Mouse (Mus musculus) MEL (cell line): ENCODE results near the gene Polr2l. TPM values are rescaled to one million over a fixed set of nuclear protein-coding genes. Genes with fewer than 3 reads are reported as not detected.

Experiments used
- DNase-seq: peaks from one replicate; pipeline ENCODE4 v3.0.0; 2011; ENCODE audit warnings: low read depth, low spot score
- H3K27ac ChIP-seq: 2 replicates; pipeline ENCODE4 v1.5.1; 2012; ENCODE audit warnings: low read depth, mild to moderate bottlenecking, control low read depth, low read length, moderate library complexity; ENCODE audit not compliant: control insufficient read depth
- H3K27me3 ChIP-seq, 2 experiments: fragments of 150-350 bp in 1 of 2; sonication (generic) in 1 of 2; 2 replicates each; pipeline ENCODE4 v1.6.1; 2012; ENCODE audit warnings: low read length in 2 of 2, mild to moderate bottlenecking in 2 of 2, improper control_type of control experiment in 1 of 2, moderate library complexity in 1 of 2; ENCODE audit not compliant: insufficient read depth in 2 of 2, control insufficient read depth in 1 of 2
- H3K36me3 ChIP-seq, 2 experiments: 2 replicates each; pipeline ENCODE4 v1.6.1; 2012 to 2014; ENCODE audit warnings: low read length in 2 of 2, improper control_type of control experiment in 1 of 2, inconsistent platforms in 1 of 2, mild to moderate bottlenecking in 1 of 2; ENCODE audit not compliant: insufficient read depth in 2 of 2, control insufficient read depth in 1 of 2
- H3K4me1 ChIP-seq, 2 experiments: fragments of 150-350 bp in 1 of 2; sonication (generic) in 1 of 2; 2 replicates each; pipeline ENCODE4 v1.6.1; 2012; ENCODE audit warnings: low read length in 2 of 2, improper control_type of control experiment in 1 of 2, mild to moderate bottlenecking in 1 of 2; ENCODE audit not compliant: insufficient read depth in 2 of 2, control insufficient read depth in 1 of 2
- H3K4me3 ChIP-seq, 2 experiments: fragments of 150-350 bp in 1 of 2; sonication (generic) in 1 of 2; 2 replicates each; pipeline ENCODE4 v1.5.1; 2012; ENCODE audit warnings: low read depth in 2 of 2, low read length in 2 of 2, mild to moderate bottlenecking in 2 of 2, moderate library complexity in 2 of 2, control low read depth in 1 of 2, improper control_type of control experiment in 1 of 2; ENCODE audit not compliant: control insufficient read depth in 1 of 2, insufficient read depth in 1 of 2
- H3K79me2 ChIP-seq: 2 replicates; pipeline ENCODE4 v1.6.1; 2012; ENCODE audit warnings: mild to moderate bottlenecking, low read length, moderate library complexity; ENCODE audit not compliant: control insufficient read depth, poor library complexity, insufficient read depth
- H3K9ac ChIP-seq: 2 replicates; pipeline ENCODE4 v1.6.1; 2012; ENCODE audit warnings: low read depth, mild to moderate bottlenecking, control low read depth, low read length, moderate library complexity; ENCODE audit not compliant: control insufficient read depth, poor library complexity, severe bottlenecking
- H3K9me3 ChIP-seq: fragments of 150-350 bp; sonication (generic); replicated peaks from 2 replicates; pipeline ENCODE4 v1.6.1; 2012; ENCODE audit warnings: mild to moderate bottlenecking, low read length, improper control_type of control experiment, moderate library complexity; ENCODE audit not compliant: insufficient read depth
- CHD1 ChIP-seq: IDR thresholded peaks from 2 replicates; pipeline ENCODE4 v1.6.1; 2012; ENCODE audit warnings: low read depth, mild to moderate bottlenecking, inconsistent platforms, low read length, improper control_type of control experiment
- CHD2 ChIP-seq: IDR thresholded peaks from 2 replicates; pipeline ENCODE4 v1.6.1; 2011; ENCODE audit warnings: low read length, improper control_type of control experiment
- E2F4 ChIP-seq: IDR thresholded peaks from 2 replicates; pipeline ENCODE4 v1.6.1; 2011; ENCODE audit warnings: low read depth, low read length, improper control_type of control experiment, borderline replicate concordance
- ELF1 ChIP-seq: IDR thresholded peaks from 2 replicates; pipeline ENCODE4 v1.6.1; 2014; ENCODE audit warnings: low read depth, mild to moderate bottlenecking, inconsistent platforms, low read length, improper control_type of control experiment, moderate library complexity
- EP300 ChIP-seq, 2 experiments: IDR thresholded peaks; 2 replicates each; pipeline ENCODE4 v1.6.1; 2011; ENCODE audit warnings: improper control_type of control experiment in 2 of 2, low read length in 2 of 2, low read depth in 1 of 2, mild to moderate bottlenecking in 1 of 2
- GATA1 ChIP-seq: IDR thresholded peaks from 2 replicates; pipeline ENCODE4 v1.6.1; 2011; ENCODE audit warnings: low read depth, low read length, improper control_type of control experiment
- HCFC1 ChIP-seq: IDR thresholded peaks from 2 replicates; pipeline ENCODE4 v1.6.1; 2012; ENCODE audit warnings: low read depth, mild to moderate bottlenecking, inconsistent platforms, low read length, improper control_type of control experiment, moderate library complexity
- KAT2A ChIP-seq: conservative IDR thresholded peaks from 2 replicates; pipeline ENCODE4 v1.6.1; 2012; ENCODE audit warnings: low read depth, low read length, improper control_type of control experiment, inconsistent platforms
- MXI1 ChIP-seq: IDR thresholded peaks from 2 replicates; pipeline ENCODE4 v1.6.1; 2011; ENCODE audit warnings: mild to moderate bottlenecking, low read depth, low read length, improper control_type of control experiment
- MYB ChIP-seq: IDR thresholded peaks from 2 replicates; pipeline ENCODE4 v1.6.1; 2011; ENCODE audit warnings: mild to moderate bottlenecking, low read depth, low read length, improper control_type of control experiment
- MYC ChIP-seq: IDR thresholded peaks from 2 replicates; pipeline ENCODE4 v1.6.1; 2011; ENCODE audit warnings: low read depth, mild to moderate bottlenecking, low read length, improper control_type of control experiment, moderate library complexity
- NELFE ChIP-seq: IDR thresholded peaks from 2 replicates; pipeline ENCODE4 v1.6.1; 2011; ENCODE audit warnings: low read depth, low read length, improper control_type of control experiment
- POLR2AphosphoS5 ChIP-seq: IDR thresholded peaks from 2 replicates; pipeline ENCODE4 v1.6.1; 2012; ENCODE audit warnings: low read depth, borderline replicate concordance, mild to moderate bottlenecking, inconsistent platforms, low read length, moderate library complexity, mixed read lengths
- RAD21 ChIP-seq: IDR thresholded peaks from 2 replicates; pipeline ENCODE4 v1.6.1; 2011; ENCODE audit warnings: mild to moderate bottlenecking, low read depth, low read length, improper control_type of control experiment
- RCOR1 ChIP-seq: IDR thresholded peaks from 2 replicates; pipeline ENCODE4 v1.6.1; 2012; ENCODE audit warnings: low read depth, mild to moderate bottlenecking, inconsistent platforms, low read length, improper control_type of control experiment
- SIN3A ChIP-seq: IDR thresholded peaks from 2 replicates; pipeline ENCODE4 v1.6.1; 2012; ENCODE audit warnings: low read length, improper control_type of control experiment, inconsistent platforms
- SMC3 ChIP-seq: IDR thresholded peaks from 2 replicates; pipeline ENCODE4 v1.6.1; 2011; ENCODE audit warnings: low read depth, low read length, improper control_type of control experiment
- TAL1 ChIP-seq: IDR thresholded peaks from 2 replicates; pipeline ENCODE4 v1.6.1; 2012; ENCODE audit warnings: mild to moderate bottlenecking, inconsistent platforms, low read length, moderate library complexity, mixed read lengths
- TBP ChIP-seq: IDR thresholded peaks from 2 replicates; pipeline ENCODE4 v1.8.0; 2011; ENCODE audit warnings: low read depth, low read length, improper control_type of control experiment
- TCF12 ChIP-seq: IDR thresholded peaks from 2 replicates; pipeline ENCODE4 v1.6.1; 2014; ENCODE audit warnings: low read depth, mild to moderate bottlenecking, inconsistent platforms, low read length, improper control_type of control experiment, moderate library complexity
- UBTF ChIP-seq: IDR thresholded peaks from 2 replicates; pipeline ENCODE4 v1.6.1; 2012; ENCODE audit warnings: low read depth, mild to moderate bottlenecking, inconsistent platforms, low read length, improper control_type of control experiment, moderate library complexity, borderline replicate concordance; ENCODE audit not compliant: insufficient read depth
- ZKSCAN1 ChIP-seq: IDR thresholded peaks from 2 replicates; pipeline ENCODE4 v1.6.1; 2012; ENCODE audit warnings: low read depth, mild to moderate bottlenecking, inconsistent platforms, low read length, improper control_type of control experiment, moderate library complexity
- ZMIZ1 ChIP-seq: IDR thresholded peaks from 2 replicates; pipeline ENCODE4 v1.6.1; 2012; ENCODE audit warnings: low read depth, mild to moderate bottlenecking, inconsistent platforms, low read length, improper control_type of control experiment, moderate library complexity
- ZNF384 ChIP-seq: IDR thresholded peaks from 2 replicates; pipeline ENCODE4 v1.6.1; 2012; ENCODE audit warnings: low read depth, mild to moderate bottlenecking, inconsistent platforms, low read length, improper control_type of control experiment
- polyA plus RNA-seq, 2 experiments: library from polyadenylated mRNA; stranded (reverse) in 1 of 2; unstranded in 1 of 2; fragments of >175 nt in 1 of 2; fragments of >200 nt in 1 of 2; gene quantifications; 2 replicates each; pipeline versions ENCODE4 v1.2.1 to v1.2.4; 2012; ENCODE audit warnings: low replicate concordance in 2 of 2, low read depth in 1 of 2; ENCODE audit not compliant: insufficient read length in 2 of 2, insufficient read depth in 1 of 2, missing spikeins in 1 of 2
- total RNA-seq: library from RNA; depleted of rRNA; stranded (reverse); fragments of 300-350 nt; gene quantifications from 2 replicates; pipeline ENCODE4 v1.2.3, GENCODE M21; 2012

Polr2l gene
- total and polyA plus RNA-seq, 3 experiments: 82.4 to 114 TPM; not detected in 1

DNA sequence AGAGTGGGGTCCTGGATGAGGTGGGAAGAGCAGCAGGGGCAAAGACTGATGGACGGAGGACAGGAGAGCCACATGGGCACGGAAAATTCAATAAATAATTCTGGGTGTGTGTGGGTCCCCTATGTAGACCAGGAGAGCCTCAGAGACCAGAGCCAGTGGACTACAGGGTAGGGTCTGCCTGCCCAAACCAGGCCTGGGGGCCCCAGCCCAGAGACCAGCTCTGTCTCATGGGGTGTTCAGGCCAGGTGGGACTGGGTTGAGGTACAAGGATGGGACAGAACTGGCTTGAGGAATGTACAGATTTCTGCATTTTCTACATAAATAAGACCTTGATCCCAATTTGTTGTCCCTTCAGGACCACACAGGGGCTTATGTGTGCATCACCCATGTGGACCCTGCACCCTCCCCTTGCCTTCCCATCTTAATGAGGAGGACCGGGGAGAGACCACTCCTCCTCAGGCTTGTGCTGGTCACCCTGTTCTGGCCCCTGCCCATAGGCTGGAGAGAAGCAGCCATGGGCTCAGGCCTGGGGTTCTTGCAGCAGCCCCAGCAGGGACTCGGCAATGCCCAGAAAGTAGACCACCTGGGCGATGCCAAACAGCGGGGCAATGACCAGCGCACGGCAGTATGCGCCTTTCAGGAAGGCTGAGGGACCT, 44.2 kb downstream of the Polr2l start:
- peaks cover 0 to 17% of the 10 kb centered on the region in 2 experiments; a peak in 3 of 4 replicates for H3K4me1 ChIP-seq
- H3K27me3 ChIP-seq: no peaks in the 10 kb centered on the region
- TF ChIP-seq KAT2A (no peak), CHD1 (no peak), UBTF (no peak), SMC3 (no peak), ZMIZ1 (no peak), GATA1 (no peak), TCF12 (no peak), TAL1 (no peak), ZKSCAN1 (no peak), ZNF384 (no peak), SIN3A (no peak), CHD2 (no peak), POLR2AphosphoS5 (no peak), RAD21 (no peak), MYB (no peak), E2F4 (no peak), RCOR1 (no peak), ELF1 (no peak), TBP (no peak), NELFE (no peak)
- no peaks in the 10 kb centered on the region for H3K9me3 ChIP-seq
- peaks cover 0 to 13% of the 10 kb centered on the region in 2 experiments; a peak in 2 of 4 replicates for H3K36me3 ChIP-seq
- no peak overlapping the region for H3K27ac ChIP-seq
- H3K79me2 ChIP-seq: peaks cover 12% of the 10 kb centered on the region
- no peak overlapping the region for H3K9ac ChIP-seq
- no peak overlapping the region for H3K4me3 ChIP-seq
- no peak for DNase-seq

- no peak overlapping the region for H3K9ac ChIP-seq
- TF ChIP-seq MYC: no peak
- no peak for TF ChIP-seq ELF1
- no peak for TF ChIP-seq POLR2AphosphoS5
- TF ChIP-seq MXI1: no peak
- TF ChIP-seq GATA1: no peak
- no peak for TF ChIP-seq EP300 (IDR thresholded peaks at IDR 0.05; ENCODE audit: low read depth in 1 of 2, low read length in 2 of 2)
- no peak for TF ChIP-seq ZKSCAN1
- no peak for TF ChIP-seq HCFC1
- H3K27ac ChIP-seq: no peak overlapping the region
These were observed 44.9 kb downstream of the Polr2l start for GRCm38 (mm10) chr7:141429840-141430584.

More at GRCm38 (mm10) chr7:141429840-141430584, 44.9 kb downstream of the Polr2l start:
- peaks cover 0 to 10% of the 10 kb centered on the region in 2 experiments; a peak in 2 of 4 replicates for H3K36me3 ChIP-seq
- H3K79me2 ChIP-seq: peaks cover 8% of the 10 kb centered on the region; the same call in 1 of the 2 replicates
- H3K4me3 ChIP-seq: no peak overlapping the region
- no peak for DNase-seq
- no peaks in the 10 kb centered on the region for H3K27me3 ChIP-seq
- H3K9me3 ChIP-seq: no peaks in the 10 kb centered on the region
- peaks cover 0 to 13% of the 10 kb centered on the region in 2 experiments; a peak in 3 of 4 replicates for H3K4me1 ChIP-seq
